Mouse (Mus musculus): ENCODE data around the gene Slu7.
A peak's percentile ranks its signal among the peaks of the same experiment; 100 is the strongest.

Slu7 gene

DNA sequence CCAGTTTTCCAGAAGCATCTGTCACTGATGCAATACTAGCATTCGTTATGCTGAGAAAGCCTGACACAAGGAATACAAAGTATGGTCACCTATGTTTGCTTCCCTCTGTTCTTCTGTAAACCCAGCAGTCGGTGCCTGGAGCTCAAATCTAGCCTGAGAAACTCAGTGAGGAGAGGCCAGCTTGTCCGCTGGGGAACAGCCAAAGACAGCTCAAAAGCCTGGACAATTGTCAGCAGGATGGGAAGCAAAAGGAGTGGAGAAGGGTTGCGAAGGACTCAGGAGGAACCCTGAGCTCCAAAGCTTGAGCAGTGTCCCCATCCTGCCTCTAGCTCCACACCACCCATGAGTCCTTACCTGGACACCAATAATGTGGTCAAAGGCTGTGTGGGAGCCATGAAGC is 50.5 kb downstream of the Slu7 start:
- DNase-seq (ENCODE audit: low read depth, low spot score) = no peak

DNA sequence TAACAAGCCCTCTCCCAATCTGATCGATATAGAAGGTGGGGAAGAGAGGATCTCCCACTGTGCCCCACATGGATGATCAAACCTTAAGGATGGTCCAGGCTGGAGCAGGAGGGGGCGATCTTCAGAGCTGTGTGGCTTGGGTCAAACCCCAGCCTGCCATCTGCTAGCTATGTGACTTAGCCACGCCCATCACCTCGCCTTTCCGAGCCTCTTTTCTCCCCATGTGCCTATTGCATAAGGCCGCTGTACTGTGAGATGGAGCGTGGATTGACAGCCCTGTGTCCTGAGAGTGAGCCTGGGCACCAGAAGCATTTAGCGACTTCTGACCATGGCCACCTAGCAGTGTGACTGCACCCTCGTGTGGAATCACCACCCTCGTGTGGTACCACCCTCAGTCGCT is 51.1 kb downstream of the Slu7 start:
- no peak for DNase-seq (ENCODE audit: low read depth, low spot score)

DNA sequence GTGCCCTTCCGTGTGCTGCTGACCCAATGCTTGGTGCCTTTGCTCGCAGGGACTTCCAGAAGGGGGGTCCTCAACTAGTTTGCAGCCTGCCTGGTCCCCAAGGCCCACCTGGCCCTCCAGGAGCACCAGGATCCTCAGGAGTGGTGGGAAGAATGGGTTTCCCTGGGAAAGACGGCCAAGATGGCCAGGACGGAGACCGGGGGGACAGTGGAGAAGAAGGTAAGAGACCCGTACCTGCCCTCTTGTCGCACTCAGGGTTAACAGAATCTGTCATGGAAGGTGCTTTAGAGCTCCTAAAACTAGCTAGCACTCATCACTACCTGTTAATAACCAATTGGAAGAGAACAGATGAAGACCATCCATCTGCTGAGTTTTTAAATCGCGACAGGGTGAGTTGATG is 52.3 kb downstream of the Slu7 start:
- no peak for DNase-seq (ENCODE audit: low read depth, low spot score)

DNA sequence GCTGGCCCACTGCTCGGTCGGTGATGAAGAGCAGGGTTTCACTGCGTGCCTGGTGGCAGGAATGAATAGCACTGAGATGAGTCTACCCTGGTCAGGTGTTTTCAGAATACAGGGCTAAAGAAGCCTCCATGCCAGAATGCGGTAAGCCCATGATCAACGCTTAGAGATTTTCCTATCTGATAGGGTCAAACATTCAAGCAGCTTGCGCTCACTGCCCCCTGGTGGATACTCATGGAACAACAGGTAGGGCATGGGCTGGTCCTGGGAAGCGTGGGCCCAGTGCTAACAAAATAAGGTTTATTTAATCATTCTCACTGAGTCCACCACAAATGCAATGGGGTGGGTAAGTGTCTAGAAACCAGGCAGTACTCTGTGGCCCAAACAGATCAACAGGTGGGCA is 59.1 kb downstream of the Slu7 start:
- DNase-seq (ENCODE audit: low read depth, low spot score) = peak; percentile 44

DNA sequence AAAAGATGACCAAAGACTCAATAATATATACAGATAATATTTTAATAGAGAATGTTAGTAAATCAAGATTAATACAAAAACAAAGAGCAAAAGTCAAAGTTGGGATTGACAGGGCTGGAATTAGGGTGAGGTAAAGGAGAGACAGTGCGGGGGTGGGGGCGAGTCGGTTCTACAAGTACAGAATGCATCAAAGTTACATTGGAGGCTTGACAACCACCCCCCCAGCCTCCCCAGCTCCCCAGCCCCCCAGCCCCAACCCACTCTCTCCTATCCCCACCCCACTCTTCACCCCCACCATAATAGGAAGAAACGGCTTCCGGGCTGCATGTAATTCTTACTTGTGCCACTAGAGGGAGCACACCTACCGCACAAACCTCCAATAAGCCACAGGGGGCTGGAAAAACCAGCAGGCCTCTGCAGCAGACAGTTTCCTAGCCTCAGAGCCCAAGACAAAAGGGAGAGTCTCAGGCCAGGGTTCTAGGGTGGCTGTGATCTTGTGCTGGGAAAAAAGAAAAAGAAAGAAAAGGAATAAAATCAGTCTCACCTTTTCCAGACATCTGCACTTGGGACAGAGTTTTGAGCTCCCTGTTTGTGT is 60.4 kb downstream of the Slu7 start:
- peak; percentile 33 for DNase-seq (ENCODE audit: low read depth, low spot score)

DNA sequence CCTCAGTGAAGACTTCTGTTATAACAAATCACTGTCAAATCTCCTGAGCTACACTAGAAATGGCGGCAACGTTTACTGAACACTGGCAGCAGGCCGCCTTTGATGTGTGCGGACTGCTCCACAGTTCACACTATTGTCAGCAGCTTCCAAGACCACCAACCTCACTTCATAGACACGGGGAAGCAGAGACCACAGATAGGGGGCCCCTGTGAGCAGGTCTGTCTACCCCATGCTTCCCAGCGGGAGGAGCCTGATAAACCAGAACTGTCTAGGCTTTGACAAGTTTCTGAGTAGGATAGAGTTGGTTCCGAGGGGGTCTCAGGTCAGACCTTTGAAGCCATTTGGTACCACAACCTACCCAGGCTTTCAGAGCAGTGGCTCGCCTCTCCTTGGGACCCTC is 61.5 kb downstream of the Slu7 start:
- no peak for DNase-seq (ENCODE audit: low read depth, low spot score)

DNA sequence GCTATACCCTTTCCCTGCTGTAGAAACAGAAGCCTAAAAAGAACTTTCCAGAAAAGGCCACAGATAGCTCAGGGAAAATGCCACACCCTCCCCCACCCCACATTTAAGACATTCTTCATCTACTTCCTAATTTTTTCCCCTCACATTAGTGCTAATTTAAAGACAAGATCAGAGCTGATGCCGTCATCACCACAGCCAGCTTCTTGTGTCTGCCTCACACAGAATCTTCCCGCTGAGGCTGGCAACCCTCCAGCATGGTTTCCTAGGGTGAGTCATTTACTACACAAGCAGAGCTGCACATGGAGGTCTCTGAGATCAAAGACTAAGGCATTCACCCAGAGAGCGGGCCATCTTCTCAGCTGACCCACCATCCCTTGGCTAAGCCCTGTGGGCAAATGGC is 62.0 kb downstream of the Slu7 start:
- no peak for DNase-seq (ENCODE audit: low read depth, low spot score)

Measured in c-Kit-negative CD71-positive TER-119-positive erythroid progenitor cells, embryonic 14.5 days (primary cell).